ENCODE assay signal across 8 mouse cellular contexts in genomic region chr12:13844532-13845485, GRCm38 (mm10).
A peak's percentile ranks its signal among the peaks of the same experiment; 100 is the strongest.
DNase-seq lines count a peak whose midpoint lies in the region; ATAC-seq and TF ChIP-seq lines count a peak whose summit lies in the region.
"Had no signal": no experiment of that assay in that cellular context is flagged by ENCODE, and none has a peak within 500 bp of the region (broad histone marks: within the 10 kb centered on the region; RNA-seq: fewer than 3 reads in every experiment).

No protein-coding gene starts in this region.

- no peak for TF ChIP-seq EP300 in ES-Bruce4 (IDR thresholded peaks at IDR 0.05; ENCODE audit: insufficient read depth, low read depth, low read length)

- no peaks in the 10 kb centered on the region for H3K36me3 ChIP-seq in ES-Bruce4 (ENCODE audit: control insufficient read depth, insufficient read depth, low read length, poor library complexity, severe bottlenecking)
- H3K36me3 ChIP-seq in midbrain, postnatal 0 days (ENCODE audit: insufficient read depth, low read length): no peaks in the 10 kb centered on the region
- H3K36me3 ChIP-seq: liver, embryonic 15.5 days had no signal

- H3K4me2 ChIP-seq in midbrain, postnatal 0 days (ENCODE audit: low read depth, low read length, poor library complexity, severe bottlenecking): no peak overlapping the region
- H3K4me2 ChIP-seq: liver, embryonic 15.5 days had no signal

- intact Hi-C loops in heart, postnatal 10 days (cut with DNase I): no loop called here

- no peak for ATAC-seq in midbrain, postnatal 0 days (ENCODE audit: low FRiP score)

- no peaks in the 10 kb centered on the region for H3K4me1 ChIP-seq in ES-Bruce4 (ENCODE audit: control insufficient read depth, insufficient read depth, low read length)
- no peaks in the 10 kb centered on the region for H3K4me1 ChIP-seq in cortical plate, adult 2 months (ENCODE audit: control insufficient read depth, insufficient read depth, low read length)
- no peaks in the 10 kb centered on the region for H3K4me1 ChIP-seq in midbrain, postnatal 0 days (ENCODE audit: insufficient read depth, low read length)
- H3K4me1 ChIP-seq: liver, embryonic 15.5 days had no signal

- peak; percentile 92 for DNase-seq in 416B (ENCODE audit: low read depth)
- peak; percentile 22 to 51 for DNase-seq in heart, postnatal 10 days
- DNase-seq in layer of hippocampus, postnatal 14 days (ENCODE audit: low spot score in 2 of 2): peak; percentile 42 to 46
- peak; percentile 43 for DNase-seq in midbrain, postnatal 0 days (ENCODE audit: low spot score)
- no peak for DNase-seq in T-cell, adult 2 months (ENCODE audit: low spot score)

- no peak overlapping the region for H3K9ac ChIP-seq in ES-Bruce4 (ENCODE audit: low read depth, poor library complexity, severe bottlenecking)
- no peak overlapping the region for H3K9ac ChIP-seq in midbrain, postnatal 0 days (replicated peaks; ENCODE audit: low read length, poor library complexity, severe bottlenecking)
- H3K9ac ChIP-seq: liver, embryonic 15.5 days had no signal

- no peak overlapping the region for H3K4me3 ChIP-seq in ES-Bruce4 (ENCODE audit: low read depth, low read length)
- no peak overlapping the region for H3K4me3 ChIP-seq in cortical plate, adult 2 months (ENCODE audit: insufficient read depth, low read length)
- H3K4me3 ChIP-seq in midbrain, postnatal 0 days (ENCODE audit: low read depth, low read length): no peak overlapping the region
- H3K4me3 ChIP-seq: liver, embryonic 15.5 days had no signal

- WGBS in midbrain, postnatal 0 days: 61% methylated on average over 13 of the region's 13 CpGs

- TF ChIP-seq CTCF in ES-Bruce4 (IDR thresholded peaks at IDR 0.05; ENCODE audit: low read depth, low read length): peak; percentile 38
- TF ChIP-seq CTCF in cortical plate, adult 2 months (IDR thresholded peaks at IDR 0.05; ENCODE audit: extremely low read depth, insufficient read depth, low read length): peak; percentile 47; the same call in 1 of the 2 replicates
- TF ChIP-seq CTCF in midbrain, postnatal 0 days (IDR thresholded peaks at IDR 0.05): peak; percentile 73

- no peaks in the 10 kb centered on the region for H3K27me3 ChIP-seq in ES-Bruce4 (ENCODE audit: control insufficient read depth, insufficient read depth, low read length, poor library complexity, severe bottlenecking)
- no peaks in the 10 kb centered on the region for H3K27me3 ChIP-seq in midbrain, postnatal 0 days (ENCODE audit: insufficient read depth, low read length)
- H3K27me3 ChIP-seq: liver, embryonic 15.5 days had no signal

- H3K9me3 ChIP-seq in ES-Bruce4 (replicated peaks; ENCODE audit: control insufficient read depth, insufficient read depth, low read length, poor library complexity, severe bottlenecking): peaks cover 2% of the 10 kb centered on the region
- H3K9me3 ChIP-seq in midbrain, postnatal 0 days (ENCODE audit: low read length): no peaks in the 10 kb centered on the region
- H3K9me3 ChIP-seq: liver, embryonic 15.5 days had no signal

- no peak for TF ChIP-seq POLR2A in ES-Bruce4 (IDR thresholded peaks at IDR 0.05; ENCODE audit: insufficient read depth, low read length)
- TF ChIP-seq POLR2A in cortical plate, adult 2 months (IDR thresholded peaks at IDR 0.05; ENCODE audit: extremely low read depth, insufficient read depth, low read length): no peak

- no peak overlapping the region for H3K27ac ChIP-seq in ES-Bruce4 (ENCODE audit: insufficient read depth, low read length)
- H3K27ac ChIP-seq in cortical plate, adult 2 months (ENCODE audit: insufficient read depth, low read length): no peak overlapping the region
- no peak overlapping the region for H3K27ac ChIP-seq in midbrain, postnatal 0 days (ENCODE audit: low read depth, low read length)
- H3K27ac ChIP-seq: liver, embryonic 15.5 days had no signal
